Mouse (Mus musculus): Measurements from ENCODE around the gene Gm20517.

Gene Gm20517

DNA sequence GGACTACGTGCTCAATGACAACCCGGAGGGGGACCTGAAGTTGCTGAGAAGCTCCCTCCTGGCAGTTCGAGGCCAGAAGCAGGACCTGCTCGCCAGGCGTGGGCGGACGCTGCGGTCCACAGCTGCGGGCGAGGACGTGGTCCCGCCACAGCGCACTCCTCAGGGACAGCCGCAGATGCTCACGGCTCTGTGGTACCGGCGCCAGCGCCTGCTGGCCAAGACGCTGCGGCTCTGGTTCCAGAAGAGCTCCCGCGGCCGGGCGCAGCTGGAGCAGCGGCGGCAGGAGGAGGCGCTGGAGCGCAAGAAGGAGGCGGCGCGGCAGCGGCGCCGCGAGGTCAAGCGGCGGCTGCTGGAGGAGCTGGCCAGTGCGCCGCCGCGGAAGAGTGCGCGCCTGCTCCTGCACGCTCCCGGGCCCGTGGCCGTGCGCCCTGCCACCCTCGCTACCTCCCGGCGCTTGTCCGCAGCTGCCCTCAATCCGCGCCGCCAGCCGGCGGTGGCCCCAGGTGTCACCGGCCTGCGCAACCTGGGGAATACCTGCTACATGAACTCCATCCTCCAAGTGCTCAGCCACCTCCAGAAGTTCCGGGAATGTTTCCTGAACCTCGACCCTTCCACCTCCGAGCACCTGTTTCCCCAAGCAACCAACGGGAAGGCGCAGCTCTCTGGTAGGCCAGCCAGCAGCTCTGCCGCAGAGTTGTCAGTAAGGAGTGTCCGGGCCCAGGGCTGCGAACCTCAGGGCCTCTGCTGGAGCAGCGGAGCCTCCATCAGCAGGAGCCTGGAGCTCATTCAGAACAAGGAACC, 61.1 kb downstream of the Gm20517 start:
- peak; percentile 78 to 87 for DNase-seq (ENCODE audit: inconsistent age in 2 of 2, low spot score in 1 of 2)

GRCm38 (mm10) chr17:47676581-47676980, 65.2 kb downstream of the Gm20517 start:
- DNase-seq (ENCODE audit: inconsistent age in 2 of 2, low spot score in 1 of 2): peak; percentile 61 to 91

DNA sequence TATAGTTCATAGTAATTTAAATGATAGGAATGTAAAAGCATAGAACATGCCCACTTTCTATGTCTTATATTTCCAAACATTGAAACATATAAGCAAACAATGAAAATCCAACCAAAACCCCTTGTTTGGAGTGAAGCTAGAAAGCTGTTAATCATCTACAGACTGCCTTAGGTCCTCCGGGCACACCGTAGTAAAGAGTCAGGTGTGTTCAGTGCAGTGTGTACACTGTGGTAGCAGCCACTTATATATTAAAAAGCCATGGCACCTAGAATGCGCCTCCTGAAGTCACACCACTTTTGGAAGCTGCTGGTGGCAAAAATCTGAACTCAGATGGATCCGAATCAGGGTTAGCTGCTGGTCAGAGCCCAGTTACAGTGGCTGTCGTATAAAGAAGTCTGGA, 66.8 kb downstream of the Gm20517 start:
- DNase-seq (ENCODE audit: inconsistent age in 2 of 2, low spot score in 1 of 2): no peak

GRCm38 (mm10) chr17:47678702-47679101, 67.3 kb downstream of the Gm20517 start:
- no peak for DNase-seq (ENCODE audit: inconsistent age in 2 of 2, low spot score in 1 of 2)

- no peak for DNase-seq (ENCODE audit: inconsistent age in 2 of 2, low spot score in 1 of 2)
These were observed 71.4 kb downstream of the Gm20517 start for GRCm38 (mm10) chr17:47682836-47683235.

DNA sequence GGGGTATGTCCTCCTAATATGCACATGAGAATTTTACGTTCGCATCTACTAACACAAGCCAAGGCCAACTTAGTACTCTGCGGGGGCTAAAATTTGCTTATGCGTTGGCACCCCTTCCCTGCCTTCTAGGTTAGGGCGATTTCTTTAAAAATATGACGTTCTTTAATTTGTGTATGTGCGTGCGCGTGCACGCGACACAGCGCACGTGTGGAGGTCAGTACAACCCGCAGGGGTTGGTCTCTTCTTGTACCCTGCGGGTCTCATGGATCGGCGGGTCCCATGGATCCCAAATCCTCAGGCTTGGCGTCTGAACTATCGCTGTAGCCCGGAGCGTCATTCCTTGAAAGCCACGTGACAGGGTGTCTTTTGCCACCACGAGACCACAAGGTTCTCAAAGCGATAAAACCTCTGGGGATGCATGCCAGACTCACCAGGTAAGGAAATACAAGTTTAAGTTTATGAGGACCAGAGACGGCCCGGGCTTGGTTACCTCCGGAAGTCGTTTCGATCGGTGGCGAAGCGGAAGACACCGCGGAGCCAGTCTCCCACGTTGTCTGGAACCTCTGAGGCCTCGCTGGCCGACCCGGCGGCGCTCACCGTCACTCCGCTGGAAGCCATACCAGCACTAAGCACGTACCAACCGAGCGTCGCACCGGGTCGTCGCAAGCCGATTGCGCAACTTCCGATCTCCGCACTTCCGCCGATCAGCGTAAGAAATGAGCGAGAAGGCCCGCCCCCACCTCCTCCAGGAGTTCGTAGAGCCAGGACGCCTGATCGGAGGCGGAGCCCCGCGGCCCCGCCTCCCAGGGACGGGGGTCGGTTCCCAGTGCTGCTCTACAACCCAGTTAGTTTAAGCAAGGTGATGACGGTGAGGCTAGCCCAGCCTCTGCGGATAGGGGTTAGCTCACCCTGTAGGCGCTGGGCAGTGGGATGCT, 76.3 kb downstream of the Gm20517 start:
- DNase-seq (ENCODE audit: inconsistent age in 2 of 2, low spot score in 1 of 2): peak; percentile 97 to 98

DNA sequence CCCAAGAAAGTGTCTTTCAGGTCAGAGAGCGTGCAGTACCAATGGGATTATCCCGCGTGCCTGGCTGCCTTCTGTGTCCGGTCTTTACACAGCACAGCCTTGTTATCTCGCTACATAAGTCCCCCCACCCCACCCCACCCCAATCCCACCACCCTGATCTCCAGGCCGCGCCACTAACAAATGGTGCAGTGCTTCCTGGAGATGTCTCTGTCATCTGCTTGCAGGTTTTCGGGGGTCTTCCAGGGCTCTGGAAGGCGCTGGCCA, 76.9 kb downstream of the Gm20517 start, which contains the start of gene Tomm6:
TSS of gene Tomm6 (minus strand) at position 43 of the 264 bp plus-strand sequence.
- DNase-seq (ENCODE audit: inconsistent age in 2 of 2, low spot score in 1 of 2): no peak

GRCm38 (mm10) chr17:47688608-47689575, 77.5 kb downstream of the Gm20517 start, which contains the start of gene Frs3:
Gene Frs3, plus strand, starts transcription at chr17:47689030.
- peak; percentile 83 to 91 for DNase-seq (ENCODE audit: inconsistent age in 2 of 2, low spot score in 1 of 2)

GRCm38 (mm10) chr17:47689894-47690293, 78.5 kb downstream of the Gm20517 start:
- no peak for DNase-seq (ENCODE audit: inconsistent age in 2 of 2, low spot score in 1 of 2)

- DNase-seq (ENCODE audit: inconsistent age in 2 of 2, low spot score in 1 of 2): no peak
These were observed 80.3 kb downstream of the Gm20517 start for GRCm38 (mm10) chr17:47691650-47692049.

GRCm38 (mm10) chr17:47693671-47694441, 82.5 kb downstream of the Gm20517 start:
- DNase-seq (ENCODE audit: inconsistent age in 2 of 2, low spot score in 1 of 2): peak; percentile 41 to 52

DNA sequence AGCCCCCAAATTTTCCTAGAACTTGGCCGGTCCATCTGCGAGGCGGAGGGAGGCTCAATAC, 82.9 kb downstream of the Gm20517 start, which contains the start of gene Gm21981:
TSS of gene Gm21981 (minus strand) at position 14 of the 61 bp plus-strand sequence.
- DNase-seq (ENCODE audit: inconsistent age in 2 of 2, low spot score in 1 of 2): no peak

DNA sequence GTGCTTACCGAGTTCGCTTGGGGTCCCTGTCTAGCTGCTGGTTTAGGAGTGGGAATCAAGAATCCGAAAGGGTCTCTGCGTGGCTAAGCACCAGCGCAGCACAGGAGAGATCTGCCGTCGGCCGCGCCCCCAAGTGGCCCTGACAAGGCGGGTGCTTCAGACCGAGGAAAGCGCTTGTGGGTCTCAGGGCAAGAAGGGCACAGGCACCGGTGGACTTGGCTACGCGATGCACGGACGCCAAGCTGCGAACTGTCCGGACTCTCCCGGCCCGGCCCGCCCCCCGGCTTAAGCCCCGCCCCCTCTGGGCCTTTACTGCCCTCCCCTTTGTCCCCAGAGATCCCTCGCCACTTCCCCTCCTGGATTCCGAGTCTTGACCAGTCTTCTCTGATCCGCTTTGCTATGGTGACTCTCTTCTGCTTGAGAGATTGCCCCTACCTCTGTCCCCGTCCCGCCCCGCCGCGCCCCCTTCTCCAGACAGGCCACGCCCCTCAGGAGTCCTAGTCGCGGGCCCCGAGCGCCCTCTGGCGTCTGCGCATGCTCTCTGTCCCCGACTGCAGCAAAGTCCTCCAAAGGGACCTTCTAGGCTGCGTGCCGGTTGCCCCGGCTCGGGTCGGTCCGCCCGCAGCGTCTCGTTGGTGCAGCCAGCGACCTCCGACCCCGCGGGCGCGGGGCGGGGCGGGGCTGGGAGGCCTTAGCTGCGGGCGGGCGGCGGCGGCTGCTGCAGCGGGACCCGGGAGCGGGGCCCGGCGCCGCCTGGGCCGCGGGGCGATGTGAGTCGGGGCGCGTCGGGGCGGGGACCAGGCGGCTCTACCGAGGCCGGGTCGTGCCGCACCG, 83.3 kb downstream of the Gm20517 start, which contains the start of gene Prickle4:
TSS of gene Prickle4 (minus strand) at position 234 of the 834 bp plus-strand sequence.
- DNase-seq (ENCODE audit: inconsistent age in 2 of 2, low spot score in 1 of 2): peak; percentile 98 to 100

GRCm38 (mm10) chr17:47695337-47695710, 83.9 kb downstream of the Gm20517 start:
- DNase-seq (ENCODE audit: inconsistent age in 2 of 2, low spot score in 1 of 2): no peak

- no peak for DNase-seq (ENCODE audit: inconsistent age in 2 of 2, low spot score in 1 of 2)
These were observed 86.8 kb downstream of the Gm20517 start for GRCm38 (mm10) chr17:47698156-47698555.

DNA sequence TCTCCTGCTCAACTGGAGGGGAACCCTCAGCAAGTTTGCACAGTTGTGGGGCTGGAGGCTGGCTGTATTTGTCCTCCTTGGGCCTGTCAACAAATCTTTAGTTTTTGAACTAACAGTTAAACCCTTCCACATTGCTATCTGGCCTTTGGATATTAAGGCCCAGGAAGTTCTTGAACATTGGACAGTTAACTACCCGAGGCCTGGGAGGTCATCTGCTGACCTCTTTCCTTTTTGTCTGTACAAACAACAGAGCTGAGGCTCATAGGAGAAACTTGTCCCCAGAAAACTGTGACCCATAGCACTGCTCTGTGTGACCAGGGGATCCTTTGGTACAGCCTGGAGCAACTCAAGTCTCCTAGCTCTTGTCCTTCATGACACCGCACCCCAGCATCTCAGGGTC, 87.7 kb downstream of the Gm20517 start:
- DNase-seq (ENCODE audit: inconsistent age in 2 of 2, low spot score in 1 of 2): no peak

DNA sequence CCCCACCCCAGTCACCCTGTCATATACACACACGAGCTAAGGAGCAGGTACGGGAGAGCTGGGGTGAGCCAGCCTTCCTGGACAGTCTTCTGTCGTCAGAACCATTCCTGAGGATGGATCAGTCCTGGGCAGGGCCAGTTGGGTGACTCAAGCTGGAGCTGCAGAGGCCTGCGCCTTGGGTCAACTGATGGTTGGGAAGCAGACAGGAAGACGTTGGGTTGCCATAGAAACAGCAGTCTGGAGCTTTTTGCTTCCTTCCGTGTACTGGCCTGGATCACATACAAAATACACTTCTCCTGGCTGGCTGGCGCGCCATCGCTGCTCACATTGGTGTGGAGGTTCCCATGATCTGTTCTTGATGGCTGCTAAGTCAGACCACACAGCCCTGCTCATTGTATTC, 90.4 kb downstream of the Gm20517 start:
- DNase-seq (ENCODE audit: inconsistent age in 2 of 2, low spot score in 1 of 2): no peak

DNA sequence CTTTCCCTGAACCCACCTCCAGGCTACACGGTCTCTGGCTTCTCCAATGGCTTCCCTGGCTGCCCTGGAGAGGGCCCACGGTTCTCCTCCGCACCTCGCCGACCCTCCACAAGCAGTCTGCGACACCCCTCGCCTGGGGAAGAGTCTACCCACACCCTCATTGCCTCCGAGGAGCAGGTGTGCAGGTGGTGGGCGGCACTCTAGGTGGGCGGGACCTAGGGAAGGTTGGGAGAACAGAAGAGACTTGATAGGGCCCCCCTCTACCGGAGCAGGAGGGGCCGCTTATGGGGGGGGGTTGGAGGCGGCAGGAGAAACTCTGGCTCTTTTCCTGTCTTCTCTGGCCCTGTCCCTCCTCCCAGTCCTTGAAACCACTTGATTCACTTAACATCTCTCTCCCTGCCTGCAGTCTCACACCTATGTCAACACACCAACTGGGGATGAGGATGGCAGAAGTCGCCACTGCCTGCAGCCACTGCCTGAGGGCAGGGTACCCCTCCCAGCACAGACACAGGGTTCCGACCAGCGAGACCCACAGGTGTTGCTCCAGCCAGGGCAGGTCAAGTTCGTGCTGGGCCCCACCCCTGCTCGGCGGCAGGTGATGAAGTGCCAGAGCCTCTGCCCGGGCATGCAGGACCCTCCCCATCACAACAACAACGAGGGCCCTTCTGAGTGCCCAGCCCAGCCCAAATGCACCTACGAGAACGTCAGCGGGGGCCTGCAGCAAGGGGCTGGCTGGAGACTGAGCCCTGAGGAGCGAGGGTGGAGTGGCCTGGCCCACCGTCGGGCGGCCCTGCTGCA, 91.4 kb downstream of the Gm20517 start:
- DNase-seq (ENCODE audit: inconsistent age in 2 of 2, low spot score in 1 of 2): no peak

GRCm38 (mm10) chr17:47703556-47703955, 92.2 kb downstream of the Gm20517 start:
- DNase-seq (ENCODE audit: inconsistent age in 2 of 2, low spot score in 1 of 2): no peak
